Mouse (Mus musculus): ENCODE measurements around the gene Fbxo7.

- TF ChIP-seq CTCF (IDR thresholded peaks at IDR 0.05; ENCODE audit: extremely low read depth, insufficient read length, insufficient replicate concordance, low read depth, low read length) = no peak
- TF ChIP-seq POLR2A (IDR thresholded peaks at IDR 0.05; ENCODE audit: low read depth, low read length) = no peak
Measured at GRCm38 (mm10) chr10:86057712-86058111, 35.9 kb downstream of the Fbxo7 start.

Measured in small intestine, adult 2 months (tissue).